Mouse (Mus musculus): ENCODE measurements around the gene Ehbp1l1. TPM values are rescaled to one million over a fixed set of nuclear protein-coding genes. Genes with fewer than 3 reads are reported as not detected.

The Ehbp1l1 gene
- total RNA-seq, 1 experiment from 2014 or later, result 29.8 TPM

DNA sequence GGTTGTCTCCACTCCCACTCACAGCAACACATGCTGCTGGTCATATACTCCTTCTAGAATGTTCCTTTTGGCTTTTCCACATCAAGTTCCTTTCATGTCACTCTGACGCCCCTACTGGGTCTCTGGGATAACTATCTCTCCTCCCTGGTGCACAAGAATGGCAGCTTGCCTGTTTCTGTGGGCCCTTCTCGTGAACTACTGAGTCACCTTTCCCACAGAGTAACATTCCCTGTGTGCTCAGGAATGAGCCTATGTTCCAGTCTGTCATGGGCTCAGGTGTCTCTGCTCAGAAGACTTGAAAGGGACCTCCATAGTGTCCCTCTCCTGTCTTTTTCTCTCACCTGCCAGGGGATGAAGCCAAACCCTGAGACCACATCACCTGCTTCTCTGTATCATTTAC, 13.3 kb upstream of the Ehbp1l1 start:
- ATAC-seq (replicated peaks; ENCODE audit: low read depth, poor library complexity, severe bottlenecking), result no peak

DNA sequence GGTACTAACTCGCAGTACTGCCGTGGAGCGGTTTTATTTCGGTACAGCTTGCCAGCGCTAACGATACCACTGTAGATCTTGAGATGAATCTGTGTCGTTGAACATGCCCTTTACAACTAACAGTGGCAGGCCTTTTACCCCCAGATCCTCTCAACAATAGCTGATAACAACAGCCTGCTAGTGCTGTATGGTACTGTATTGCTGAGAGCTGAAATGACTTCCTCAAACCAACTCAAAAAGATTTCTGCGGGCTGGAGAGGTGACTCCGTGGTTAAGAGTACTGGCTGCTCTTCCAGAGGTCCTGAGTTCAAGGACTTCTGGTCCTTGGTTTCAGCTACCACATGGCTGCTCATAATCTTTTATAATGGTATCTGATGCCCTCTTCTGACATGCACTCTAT, 8.2 kb upstream of the Ehbp1l1 start:
- ATAC-seq (replicated peaks; ENCODE audit: low read depth, poor library complexity, severe bottlenecking), result no peak

DNA sequence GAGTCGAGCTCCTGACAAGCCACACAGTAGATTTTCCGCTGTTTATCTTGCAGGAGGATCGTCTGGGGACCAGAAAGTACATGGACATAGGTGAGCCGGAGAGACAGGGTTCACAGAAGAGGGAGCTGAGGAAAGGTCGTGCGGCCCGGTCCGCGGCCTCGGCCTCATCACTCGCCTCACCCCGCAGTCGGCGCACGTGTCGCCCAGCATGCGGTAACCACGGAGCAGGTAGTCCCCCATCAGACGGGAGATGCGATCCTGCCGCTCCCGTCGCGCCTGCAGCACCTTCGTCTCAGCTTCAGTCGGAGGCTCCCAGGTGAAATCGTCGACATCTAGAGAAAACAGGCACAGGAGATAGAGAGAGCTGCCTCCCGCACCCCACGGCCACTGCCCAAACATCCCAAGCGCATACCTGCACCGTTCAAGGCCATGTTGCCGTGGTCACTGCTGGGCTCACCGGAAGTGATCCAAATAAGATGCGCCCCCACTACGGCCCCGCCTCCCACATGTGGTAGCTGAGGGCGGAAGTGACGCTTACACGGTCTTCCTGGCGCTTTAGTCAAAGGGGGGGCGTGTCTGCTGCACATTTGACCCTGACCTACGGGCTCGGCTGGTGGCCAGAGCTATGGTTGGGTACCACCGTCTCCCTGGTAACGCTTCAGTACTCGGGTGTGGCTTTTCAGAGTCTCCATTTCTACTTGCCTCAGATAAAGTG, 5.3 kb upstream of the Ehbp1l1 start:
- peak; percentile 71 for ATAC-seq (replicated peaks; ENCODE audit: low read depth, poor library complexity, severe bottlenecking)

DNA sequence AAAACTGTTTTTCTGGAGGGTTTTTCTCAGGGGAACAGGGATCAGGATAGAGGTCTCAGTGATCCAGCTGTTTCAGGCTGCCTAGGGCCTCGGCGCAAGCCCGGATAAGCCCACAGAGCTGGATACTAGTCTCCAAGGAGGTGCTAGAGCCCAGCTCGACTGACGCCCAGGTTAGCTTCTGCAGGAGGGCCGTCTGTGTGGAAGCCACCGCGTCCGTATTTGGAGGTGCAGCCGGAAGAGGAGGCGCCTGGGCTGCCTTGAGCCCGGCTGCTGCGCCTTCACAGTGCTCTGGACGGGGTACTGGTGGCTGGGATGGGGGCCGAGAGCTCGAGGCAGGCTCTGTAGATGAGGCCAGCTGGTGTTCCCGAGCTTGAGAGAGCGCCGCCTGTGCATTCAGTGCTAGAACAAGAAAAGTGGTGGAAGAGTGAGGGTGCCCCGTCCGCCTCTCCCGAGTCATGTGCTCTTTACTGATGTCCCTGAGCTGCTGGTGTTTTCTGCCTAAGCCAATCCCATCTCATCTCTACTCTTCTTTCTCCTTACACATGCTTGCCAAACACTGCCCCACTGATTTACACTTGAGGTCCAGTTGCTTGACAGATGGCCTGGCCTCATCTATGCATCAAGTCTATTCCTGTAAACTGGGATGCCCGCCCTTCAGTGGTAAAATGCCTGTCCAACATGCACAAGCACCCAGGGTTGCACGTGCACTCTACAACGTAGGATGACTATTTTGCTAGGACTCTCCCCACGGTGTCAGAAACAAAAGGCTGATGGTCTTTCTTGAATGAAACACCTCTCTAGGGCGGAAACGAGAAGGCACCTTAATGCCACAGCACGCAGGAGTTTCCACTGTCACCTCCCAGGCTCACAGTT, 4.4 kb upstream of the Ehbp1l1 start:
- ATAC-seq (replicated peaks; ENCODE audit: low read depth, poor library complexity, severe bottlenecking), result no peak

DNA sequence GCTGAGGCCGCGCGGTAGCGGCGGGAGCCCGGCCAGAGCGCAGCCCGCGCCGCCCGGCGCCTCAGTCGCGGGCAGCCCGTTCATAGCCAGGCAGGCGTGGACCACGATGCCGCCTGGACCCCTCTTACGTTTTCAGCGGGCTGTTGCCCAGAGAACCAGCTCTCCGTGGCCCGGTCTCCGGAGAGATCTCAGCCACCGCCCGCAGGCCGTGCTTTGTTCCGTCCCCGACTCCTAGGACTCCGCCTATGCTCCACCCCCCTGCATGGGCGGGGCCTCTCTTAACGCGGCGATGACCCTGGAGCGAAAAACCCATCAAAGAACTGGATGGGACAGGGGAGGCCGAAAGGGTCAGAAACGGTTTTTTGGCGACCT, 3.3 kb upstream of the Ehbp1l1 start, which contains the start of gene Fam89b:
TSS of gene Fam89b (minus strand) at position 210 of the 372 bp plus-strand sequence.
- ATAC-seq (replicated peaks; ENCODE audit: low read depth, poor library complexity, severe bottlenecking), result peak; percentile 34

DNA sequence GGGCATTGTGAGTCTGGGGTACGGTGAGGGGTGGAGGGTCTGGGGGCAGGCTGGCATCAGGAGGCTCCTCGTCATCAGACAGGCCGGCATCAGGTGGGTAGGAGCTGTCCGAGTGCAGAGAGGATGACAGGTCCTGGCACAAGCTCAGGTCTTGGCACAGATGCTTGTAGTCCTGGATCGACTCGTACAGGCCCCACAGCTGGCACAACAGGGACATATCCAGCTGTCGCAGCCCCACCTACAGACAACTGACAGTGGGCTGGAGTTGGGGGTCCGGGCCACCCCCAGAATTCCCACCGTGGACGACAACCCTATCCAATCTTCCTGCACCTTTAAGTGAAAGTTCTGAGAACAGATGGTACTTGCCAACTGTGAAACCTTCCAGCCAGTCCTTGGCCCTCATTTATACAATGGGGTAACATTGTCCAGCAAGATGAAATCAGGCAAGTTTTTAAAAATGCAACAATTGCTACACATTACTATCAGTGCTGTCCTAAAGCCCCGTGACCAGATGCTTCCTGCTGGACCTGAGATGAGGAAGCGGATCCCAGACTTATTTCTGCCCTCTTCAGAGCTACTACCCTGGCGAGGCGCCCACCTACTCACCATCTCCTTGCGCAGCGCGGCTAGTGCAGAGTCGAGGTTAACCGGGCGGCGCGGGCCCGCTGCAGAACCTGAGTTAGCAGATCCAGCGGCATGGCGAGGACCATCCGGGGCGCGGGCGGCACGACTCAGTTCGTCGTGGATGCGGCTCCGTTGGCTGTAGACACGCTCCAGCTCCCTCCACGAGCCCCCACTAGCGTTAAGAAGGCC, 2.7 kb upstream of the Ehbp1l1 start:
- ATAC-seq (replicated peaks; ENCODE audit: low read depth, poor library complexity, severe bottlenecking), result no peak

DNA sequence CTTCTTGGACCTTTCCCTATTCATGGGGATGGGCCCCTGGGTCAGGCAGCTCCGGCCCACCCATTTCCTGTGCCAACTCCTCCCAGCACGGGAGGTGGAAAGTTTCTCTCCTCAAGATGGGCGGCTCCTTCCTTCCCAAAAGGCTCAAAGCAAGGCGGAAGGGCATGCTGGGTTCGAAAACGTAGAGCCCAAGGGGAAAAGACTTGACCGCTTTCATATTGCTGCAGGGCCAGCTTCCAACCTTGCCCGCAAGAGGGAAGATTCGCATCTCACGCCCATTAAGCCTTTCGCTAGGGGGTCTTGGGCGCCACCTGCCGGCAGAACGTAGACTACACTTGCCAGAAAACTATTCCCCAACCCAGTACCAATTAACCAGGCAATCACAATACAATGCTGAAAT, 1.6 kb upstream of the Ehbp1l1 start:
- ATAC-seq (replicated peaks; ENCODE audit: low read depth, poor library complexity, severe bottlenecking), result peak; percentile 13

DNA sequence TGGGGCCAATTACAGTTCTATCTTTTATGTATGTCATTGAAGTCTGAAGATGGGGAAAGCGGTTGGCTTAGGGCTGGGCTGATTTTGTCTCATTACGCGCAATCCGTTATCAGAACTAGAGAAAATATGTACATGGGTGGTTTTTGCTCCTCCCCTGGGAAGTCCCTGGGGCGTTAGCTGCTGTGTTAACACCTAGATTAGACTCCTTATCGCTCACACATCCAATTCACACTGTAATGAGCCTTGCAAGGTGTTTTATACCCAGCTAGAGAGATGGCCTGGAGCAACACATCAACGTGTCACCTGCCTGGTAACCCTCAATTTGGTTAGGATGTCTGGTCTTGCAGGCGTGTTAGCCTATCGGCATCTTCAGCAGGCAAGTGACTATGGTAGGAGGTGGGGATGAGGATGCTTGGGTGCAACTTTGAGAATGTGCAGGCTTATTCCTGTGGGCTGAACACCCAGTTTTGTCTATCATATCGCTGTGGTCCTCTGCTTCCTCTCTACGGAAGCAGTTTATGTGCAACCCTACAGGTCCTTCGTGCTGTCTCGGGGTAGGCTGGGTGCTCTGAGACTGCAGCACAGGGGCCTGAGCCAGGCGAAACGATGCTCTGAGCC, 953 bp upstream of the Ehbp1l1 start:
- peak; percentile 2; the same call in 1 of the 2 replicates for ATAC-seq (replicated peaks; ENCODE audit: low read depth, poor library complexity, severe bottlenecking)

DNA sequence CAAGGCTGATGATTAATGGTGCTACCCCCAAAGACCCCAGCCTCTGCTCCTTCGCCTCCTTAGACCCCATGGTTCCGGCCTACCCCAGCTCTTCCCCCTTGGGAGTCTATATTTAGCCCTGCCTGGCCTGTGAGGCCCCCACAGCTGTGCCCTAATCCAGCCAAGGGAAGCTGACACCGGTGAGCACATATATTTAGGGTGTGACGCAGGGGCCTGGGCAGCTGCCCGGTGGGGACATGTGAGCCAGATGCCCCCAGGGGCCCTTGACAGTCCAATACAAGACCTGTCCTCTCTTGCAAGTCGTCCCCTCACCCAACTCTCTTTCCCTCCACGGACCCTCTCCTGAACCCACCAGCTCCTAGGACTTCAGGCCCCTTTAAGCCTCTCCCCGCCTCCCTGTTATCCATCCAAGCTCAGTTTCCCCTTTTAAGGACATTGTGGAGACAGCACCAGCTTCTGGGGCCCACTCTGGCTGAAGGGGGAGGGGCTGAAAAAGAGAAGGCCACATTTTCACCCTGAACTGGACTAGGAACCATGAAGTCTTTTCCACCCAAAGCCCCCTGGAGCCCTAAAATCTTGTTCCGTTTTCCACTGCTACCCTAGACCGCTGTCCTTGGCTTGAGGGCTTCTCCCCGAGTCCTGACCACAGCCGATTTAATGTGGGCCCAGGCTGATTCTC, 949 bp downstream of the Ehbp1l1 start:
- no peak for ATAC-seq (replicated peaks; ENCODE audit: low read depth, poor library complexity, severe bottlenecking)

DNA sequence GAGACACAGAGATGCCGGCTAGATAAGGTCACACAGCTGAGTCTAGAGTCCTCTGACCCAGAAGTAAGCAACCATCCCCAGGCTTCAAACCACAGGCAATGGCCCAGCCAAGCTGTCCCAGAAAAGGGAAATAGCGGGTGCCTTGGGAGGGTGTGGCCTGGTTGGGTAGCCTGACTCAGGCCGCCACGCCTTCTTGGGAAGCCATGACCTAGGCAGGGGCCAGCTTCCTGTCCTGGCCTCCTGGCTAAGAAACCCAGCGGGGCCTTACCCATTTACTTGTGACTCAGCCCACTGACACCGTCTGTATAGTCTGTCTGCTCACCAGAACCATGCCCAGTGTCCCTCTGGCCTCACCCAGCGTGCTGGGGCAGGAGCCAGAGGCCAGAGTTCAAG, 1.6 kb downstream of the Ehbp1l1 start:
- peak; percentile 60 for ATAC-seq (replicated peaks; ENCODE audit: low read depth, poor library complexity, severe bottlenecking)

DNA sequence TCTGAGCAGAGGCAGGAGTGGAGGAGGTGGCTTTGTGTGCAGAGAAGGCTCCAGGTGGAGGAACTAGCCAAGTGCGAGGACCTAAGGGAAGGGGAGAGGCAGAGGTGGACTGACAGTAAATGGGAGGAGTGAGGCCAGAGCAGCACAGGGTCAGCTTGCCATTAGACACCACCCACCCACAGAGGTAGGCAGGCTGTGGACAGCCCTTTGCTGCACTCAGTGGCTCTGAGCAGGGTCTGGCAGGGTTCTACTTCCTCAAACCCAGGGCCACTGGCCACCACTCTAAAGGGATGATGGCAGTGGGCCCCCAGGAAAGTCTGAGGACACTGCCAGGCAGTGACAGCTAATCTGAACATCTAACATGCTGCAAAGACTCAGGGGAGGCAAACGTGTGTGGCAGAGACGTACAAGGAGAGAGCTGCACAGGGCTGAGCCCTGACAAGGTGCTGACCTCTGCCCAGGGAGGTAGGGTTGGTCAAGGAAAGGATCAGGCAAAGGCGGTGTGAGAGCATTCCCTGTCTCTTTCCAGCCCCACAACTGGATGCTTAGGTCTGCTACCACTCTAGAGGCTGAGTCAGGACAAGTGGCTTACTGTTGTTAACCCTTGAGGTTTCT, 2.1 kb downstream of the Ehbp1l1 start:
- no peak for ATAC-seq (replicated peaks; ENCODE audit: low read depth, poor library complexity, severe bottlenecking)

DNA sequence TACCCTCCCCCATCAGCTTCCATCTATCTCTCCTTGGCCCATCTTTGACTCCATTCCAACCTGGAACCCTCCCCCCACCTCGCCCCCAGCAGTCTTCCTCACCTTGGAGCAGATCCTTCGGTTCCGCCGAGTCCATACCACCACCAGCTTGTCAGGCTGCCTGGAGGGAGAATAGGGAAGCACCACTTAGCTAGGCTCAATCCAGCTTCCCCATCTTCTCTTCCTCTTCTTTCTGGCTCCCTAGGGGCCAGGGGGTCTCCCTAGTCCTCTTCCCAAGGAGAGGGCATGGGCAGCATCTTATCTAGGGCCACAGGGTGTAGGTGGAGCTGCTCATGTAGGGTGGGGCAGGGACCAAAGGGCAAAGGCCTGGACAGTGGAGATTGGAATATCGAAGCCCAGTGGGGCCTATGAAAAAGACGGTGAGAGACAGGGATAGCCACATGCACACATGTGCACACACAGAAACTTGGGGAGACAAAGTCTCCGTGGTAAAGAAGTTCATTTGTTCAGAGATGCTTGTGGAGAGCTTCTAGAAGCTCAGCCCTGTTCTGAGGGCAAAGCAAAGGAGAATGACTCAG, 3.2 kb downstream of the Ehbp1l1 start:
- no peak for ATAC-seq (replicated peaks; ENCODE audit: low read depth, poor library complexity, severe bottlenecking)

DNA sequence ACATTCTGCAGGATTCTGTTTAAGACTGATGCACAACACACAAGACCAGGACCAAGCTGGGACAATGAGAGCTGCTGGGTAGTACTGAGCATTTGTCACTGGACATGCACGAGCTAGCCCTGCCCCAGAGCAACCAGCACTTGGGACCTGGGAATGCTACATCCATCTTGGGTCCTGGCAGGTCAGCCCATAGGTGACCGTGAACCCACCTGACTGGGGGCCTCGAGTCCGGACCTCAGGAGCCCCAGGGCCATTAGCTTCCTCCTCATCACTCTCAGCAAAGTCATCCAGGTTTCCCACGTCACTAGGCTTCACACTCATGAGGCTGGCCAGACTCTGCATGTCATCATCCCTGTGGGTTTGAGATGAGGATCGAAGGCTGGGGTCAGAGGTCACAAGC, 4.9 kb downstream of the Ehbp1l1 start:
- no peak for ATAC-seq (replicated peaks; ENCODE audit: low read depth, poor library complexity, severe bottlenecking)

DNA sequence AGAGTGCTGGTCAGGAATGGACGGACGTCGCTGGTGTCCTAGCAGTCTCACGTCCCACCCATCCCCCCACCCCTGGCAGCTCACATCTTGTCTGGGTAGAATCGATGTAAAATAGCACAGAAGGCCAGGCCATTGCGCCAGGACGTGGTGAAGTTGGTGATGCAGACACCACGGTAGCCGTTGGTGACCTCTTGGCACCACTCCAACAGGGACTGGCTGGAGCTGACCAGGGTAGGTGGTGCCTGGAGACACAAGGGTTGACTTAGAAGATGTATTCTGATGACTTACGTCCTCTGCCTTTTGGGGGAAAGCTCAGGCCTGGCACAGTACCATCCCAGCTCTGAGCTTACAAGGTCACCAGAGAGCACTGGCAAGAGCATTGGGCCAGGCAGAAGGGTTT, 9.2 kb downstream of the Ehbp1l1 start:
- ATAC-seq (replicated peaks; ENCODE audit: low read depth, poor library complexity, severe bottlenecking), result no peak

DNA sequence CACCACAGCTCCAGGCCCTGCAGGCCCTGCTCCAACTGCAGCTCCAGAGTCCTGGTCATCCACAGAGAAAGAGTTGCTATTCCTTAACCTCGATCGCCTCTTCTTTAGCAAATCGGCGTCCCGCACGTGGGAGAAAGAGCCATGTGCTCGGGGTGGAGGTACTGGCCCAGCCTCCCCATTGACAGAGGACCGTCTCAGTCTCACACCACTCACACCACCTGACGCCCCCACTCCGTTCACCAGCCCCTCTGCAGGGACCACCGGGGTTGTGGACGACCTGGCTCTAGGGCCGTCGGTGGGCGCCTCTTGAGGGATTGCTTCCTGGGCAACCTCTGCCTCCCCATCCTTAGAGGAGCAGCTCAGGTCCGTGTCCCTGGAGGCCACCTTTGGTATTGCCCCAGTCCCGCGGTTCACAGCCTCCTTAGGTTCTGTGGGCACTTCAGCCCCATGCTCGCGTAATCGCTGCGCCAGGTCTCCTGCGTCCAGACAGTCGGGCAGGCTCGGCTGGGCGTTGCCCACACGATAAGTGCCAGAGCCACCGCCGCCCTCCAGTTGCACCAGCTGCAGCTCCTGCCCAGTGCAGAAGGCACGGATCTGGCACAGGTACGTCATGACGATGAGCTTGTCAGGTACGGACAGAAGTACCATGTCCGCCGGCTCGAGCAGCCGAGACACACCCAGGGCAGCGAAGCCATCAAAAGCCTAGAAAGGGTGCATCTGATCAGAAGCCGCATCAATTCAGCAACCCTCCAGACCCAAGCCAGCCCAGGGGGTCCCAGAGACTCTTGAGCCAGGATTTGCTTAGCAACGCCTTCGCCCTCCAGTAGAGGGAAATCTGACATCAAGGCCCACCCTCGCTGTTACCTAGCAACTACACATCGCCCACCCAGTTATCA, 10.1 kb downstream of the Ehbp1l1 start:
- no peak; the same call in 1 of the 2 replicates for ATAC-seq (replicated peaks; ENCODE audit: low read depth, poor library complexity, severe bottlenecking)

DNA sequence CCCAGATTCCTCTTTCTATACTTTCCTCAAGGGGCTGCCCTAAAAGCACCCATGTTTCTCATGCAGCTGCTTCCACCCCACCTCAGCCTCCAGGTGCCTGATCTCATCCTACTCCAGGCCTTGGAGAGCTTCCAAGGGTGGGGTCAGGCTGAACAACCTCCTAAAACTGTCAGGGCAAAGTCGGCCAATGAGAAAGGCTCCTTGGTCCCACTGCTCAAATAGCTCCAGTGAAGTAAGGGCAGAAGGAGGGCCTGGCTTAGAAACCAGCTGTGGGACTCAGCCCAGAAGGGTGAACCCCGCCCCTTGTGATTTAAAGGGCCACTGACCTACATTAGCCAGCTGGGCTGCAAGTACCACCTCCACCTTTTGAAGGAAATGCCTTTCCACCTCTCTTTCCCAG, 12.4 kb downstream of the Ehbp1l1 start:
- peak; percentile 51 for ATAC-seq (replicated peaks; ENCODE audit: low read depth, poor library complexity, severe bottlenecking)

DNA sequence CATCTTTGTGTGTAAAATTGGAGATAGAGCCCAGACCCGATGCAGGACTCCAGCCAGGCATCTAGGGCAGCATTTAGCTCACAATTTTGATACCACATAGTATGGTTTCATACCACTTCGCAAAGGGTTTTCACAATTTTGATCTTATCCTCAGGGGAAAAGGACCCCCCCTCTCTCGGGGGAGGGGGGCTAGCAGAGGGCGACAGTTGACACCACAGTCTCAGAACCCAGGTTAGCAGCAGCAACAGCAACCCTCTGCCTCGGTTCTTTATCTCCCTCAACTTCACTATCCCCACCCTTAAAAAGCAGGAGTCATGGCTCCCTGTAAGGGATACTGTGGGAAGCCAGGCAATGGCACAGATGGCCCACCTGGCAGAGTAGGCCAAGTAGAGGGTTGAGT, 12.9 kb downstream of the Ehbp1l1 start:
- no peak for ATAC-seq (replicated peaks; ENCODE audit: low read depth, poor library complexity, severe bottlenecking)

DNA sequence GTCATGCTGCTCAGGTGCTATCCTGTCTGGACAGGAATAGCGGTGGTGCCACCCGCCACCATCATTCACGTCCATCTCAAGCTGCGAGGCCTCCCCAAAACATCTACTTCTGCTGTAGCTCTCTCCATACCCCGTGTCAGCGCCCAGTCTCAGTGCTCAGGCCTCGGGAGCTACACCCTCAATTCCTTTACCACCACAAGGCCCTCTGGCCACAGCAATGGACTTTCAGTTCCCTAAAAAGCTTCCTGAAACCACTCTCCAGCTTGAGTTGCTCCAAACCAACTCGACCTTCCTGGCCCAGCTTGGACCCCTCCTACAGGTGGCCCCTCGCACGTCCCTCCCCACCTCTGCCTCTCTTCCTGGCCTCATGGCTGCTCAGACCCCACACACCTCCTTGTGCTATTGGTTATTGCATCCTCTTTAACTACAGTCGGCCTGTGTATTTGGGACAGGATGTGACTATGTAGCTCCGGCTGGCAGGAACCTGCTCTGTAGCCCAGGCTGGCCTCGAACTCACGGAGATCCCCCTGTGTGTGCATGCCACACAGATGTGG, 14.1 kb downstream of the Ehbp1l1 start:
- peak; percentile 57 for ATAC-seq (replicated peaks; ENCODE audit: low read depth, poor library complexity, severe bottlenecking)

Data from common myeloid progenitor, adult 5-6 weeks (primary cell).